Mouse (Mus musculus): Measurements from ENCODE around the gene Itpa. TPM values are rescaled to one million over a fixed set of nuclear protein-coding genes. Genes with fewer than 3 reads are reported as not detected.

The Itpa gene
- polyA plus RNA-seq, 1 experiment from 2014 or later: 112 TPM

DNA sequence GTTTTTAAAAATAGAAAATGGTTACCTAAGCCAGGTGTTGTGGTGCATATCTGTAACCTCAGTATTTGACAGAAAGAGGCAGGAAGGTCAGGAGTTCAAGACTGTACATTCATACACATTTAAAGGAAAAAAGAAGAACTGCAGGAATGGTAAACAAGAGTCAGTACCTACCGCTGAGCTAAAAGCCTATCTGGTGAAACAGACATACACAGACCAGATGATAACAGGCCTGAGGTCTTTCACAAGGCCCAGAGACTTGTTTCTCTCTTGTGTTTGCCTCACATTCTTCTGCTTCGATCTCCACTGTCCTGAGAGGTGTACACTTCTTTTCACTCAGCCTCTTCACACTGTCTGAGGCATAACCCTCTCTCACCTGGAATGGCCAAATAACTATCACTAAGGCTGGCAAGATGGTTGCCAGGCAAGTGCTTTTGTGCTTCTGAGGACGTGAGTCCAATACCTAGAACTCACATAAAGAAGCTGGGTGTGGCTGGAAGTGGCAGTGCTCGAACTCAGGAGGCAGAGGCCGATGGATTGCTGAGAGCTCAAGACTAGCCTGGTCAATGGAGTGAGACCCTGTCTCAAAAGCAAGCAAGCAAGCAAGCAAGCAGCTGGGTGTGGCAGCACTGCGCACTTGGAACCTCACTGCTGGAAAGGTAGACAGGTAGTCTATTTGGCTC is 11.6 kb upstream of the Itpa start:
- DNase-seq (ENCODE audit: low spot score): no peak

DNA sequence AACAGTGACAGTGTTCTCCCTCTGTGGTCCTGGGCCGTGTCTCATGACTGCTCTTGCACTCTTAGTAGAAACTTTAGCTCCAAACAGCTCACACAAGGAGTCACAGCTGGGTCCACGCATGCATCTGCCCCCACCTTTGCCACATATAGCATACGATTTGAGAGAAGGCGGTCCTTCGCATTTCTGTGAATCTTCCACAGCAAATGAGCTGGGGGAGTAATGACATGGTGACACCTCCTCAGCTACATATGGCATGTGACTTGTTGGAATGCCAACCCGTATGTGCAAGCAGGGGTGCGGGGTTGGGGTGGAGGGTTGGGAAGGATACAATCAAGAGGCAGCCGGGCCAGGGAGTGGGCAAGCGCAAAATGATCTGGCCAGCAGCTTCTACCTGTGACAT is 10.9 kb upstream of the Itpa start:
- no peak for DNase-seq (ENCODE audit: low spot score)

DNA sequence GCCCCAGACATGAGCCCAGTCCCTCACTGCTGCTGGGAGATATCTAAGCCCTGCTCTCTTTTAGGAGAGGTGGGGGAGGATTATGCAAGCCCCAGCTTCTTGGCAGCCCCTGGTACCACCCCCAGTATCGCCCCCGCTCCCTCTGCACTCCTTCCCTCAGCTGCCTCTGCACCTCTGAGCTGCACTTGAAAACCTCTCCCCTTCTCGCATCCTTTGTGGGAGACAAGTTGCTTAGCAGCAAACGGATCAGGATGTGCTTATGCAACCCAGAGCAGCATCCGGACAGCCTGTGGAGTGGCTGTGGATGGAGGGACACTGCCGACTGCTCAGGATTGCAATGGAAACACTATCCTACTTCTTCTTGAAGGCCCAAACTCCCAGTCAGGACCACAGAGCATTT is 9.9 kb upstream of the Itpa start:
- no peak for DNase-seq (ENCODE audit: low spot score)

DNA sequence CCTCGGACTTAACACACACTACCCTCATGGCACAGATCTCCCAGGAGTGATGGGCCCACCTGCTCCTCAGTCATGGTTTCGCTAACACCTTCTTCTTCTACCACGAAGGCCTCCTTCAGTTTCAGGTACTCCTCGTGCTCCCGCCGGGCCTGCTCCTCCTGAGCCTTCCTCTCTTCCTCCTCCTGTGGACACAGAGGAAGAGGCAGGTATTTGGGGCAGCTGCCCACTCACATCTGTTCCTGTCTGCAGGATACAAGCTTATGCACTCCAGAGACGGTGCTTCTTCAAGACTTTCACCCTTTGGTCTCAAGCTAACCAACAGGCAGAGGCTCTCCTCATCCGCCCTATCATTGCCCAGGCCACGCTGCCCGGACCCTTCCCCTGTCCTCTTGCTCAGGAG is 8.9 kb upstream of the Itpa start:
- DNase-seq (ENCODE audit: low spot score): no peak

DNA sequence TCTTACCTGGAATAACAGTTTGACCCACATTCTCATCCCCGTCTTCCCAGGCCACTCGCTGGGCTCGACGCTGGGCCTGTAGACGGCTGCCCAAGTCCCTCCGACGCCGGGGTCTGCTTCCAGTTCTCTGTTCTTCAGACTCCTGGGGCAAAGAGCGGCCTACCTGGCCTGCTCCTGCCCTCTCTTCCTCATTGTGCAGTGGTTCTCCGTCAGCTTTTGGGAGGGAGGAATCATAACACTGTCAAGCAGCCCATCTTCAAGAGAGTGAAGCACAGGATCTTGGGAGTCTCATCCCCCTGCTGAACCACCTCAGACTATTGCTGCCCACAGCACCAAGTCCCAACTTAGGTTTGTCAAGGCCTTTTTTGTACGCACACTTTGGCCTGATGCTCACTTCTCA is 4.1 kb upstream of the Itpa start:
- no peak for DNase-seq (ENCODE audit: low spot score)

DNA sequence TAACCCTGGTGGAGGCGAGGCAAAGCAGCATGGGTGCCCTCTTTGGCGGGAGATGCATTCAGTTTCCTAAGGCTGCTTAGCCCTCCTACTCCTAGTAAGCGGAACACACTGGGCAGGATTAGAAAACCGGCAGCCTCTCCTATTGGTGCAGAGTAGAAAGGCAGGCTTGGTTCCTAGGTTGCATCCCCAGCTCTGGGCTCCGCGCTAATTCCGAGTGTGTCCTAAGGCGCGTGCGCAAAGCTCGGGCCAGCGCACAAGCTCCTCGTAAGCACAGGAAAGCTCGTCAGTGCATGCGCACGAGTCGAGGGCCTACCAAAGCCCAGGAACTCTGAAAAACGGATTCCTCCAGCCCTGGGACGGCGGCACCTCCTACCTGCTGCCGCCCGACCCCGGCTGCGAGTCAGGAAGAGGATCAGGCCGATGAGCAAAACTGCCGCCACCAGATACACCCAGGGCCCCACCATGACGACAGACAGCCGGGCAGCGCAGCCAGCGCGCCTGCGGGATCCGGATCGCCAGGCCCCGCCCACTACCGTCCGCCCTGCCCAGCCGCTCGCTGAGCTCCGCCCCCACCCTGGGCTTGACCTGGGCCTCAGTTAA is 3.2 kb upstream of the Itpa start, which contains the start of gene Ddrgk1:
Gene Ddrgk1, minus strand, starts transcription at position 558 of the 600 bp plus-strand sequence.
- DNase-seq (ENCODE audit: low spot score): peak; percentile 89

DNA sequence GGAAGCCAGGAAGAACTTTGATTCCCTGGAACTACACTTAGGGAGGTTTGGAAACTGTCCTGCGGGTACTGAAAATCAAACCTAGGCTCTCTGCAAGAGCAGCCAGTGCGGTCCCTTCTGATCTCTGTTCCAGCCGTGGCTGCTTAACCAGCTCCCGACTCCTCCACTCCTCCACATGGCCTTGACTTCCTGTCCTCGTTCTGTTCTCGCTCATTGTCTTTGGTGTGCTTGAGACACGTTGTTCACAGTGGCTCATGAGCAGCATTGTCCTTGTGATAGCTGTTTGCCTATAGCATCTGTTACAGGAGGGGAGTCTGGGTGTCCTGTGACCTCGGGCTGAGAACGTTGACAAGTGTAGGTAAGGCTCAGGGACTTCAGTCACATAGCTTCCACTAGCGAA is 9.8 kb downstream of the Itpa start:
- DNase-seq (ENCODE audit: low spot score): no peak

DNA sequence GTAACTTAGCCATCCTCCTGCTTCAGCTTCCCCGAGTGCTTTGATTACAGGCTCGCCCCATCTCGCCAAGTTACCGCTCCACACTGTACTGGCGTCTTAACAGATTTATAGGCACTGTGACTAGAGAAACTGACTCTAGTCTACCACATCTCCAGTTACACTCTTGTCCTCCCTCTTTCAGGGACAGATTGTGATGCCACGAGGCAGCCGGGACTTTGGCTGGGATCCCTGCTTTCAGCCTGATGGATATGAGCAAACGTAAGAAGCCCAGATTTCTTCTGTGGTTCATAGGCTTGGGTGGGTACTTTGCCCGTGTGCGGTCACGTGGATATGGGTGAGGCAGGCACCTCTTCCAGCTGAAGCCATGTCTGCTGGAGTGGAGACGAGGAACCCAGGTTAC is 11.7 kb downstream of the Itpa start:
- no peak for DNase-seq (ENCODE audit: low spot score)

DNA sequence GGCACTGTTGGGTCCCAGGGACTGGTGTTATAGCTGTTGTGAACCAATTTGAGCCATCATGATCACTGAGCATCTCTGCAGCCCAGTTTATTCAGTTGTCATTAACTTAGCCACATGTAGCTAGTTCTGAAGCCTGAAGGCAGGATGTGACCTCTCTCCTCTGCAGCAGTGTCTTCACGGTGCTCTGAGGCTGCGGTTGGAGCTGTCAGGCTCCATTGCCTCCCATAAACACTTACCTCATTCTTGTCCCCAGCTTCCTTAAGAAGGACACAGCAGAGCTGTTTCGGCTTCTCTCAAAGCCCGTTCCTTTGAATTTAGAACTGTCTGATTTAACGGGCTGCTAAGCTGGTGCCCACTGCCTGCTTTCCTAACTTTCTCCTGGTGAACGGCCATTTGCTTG is 12.5 kb downstream of the Itpa start:
- DNase-seq (ENCODE audit: low spot score): no peak

DNA sequence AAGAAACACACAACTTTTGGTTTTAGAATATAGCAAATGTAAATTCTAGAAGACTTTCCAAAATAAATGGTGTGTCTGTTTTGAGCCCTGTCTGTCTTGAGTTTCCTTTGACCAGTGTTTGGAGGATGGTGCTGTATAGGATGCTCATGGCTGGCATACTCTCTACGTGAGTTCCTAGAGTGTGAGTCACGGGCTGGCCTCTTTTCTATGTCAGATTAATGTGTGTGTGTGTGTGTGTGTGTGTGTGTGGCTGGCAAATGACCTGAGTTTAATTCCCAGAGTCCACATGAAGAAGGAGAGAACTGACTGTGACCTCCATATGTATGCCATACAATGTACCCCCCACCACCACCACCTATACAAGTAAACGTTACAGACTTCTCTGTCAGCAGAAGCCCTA is 14.1 kb downstream of the Itpa start:
- DNase-seq (ENCODE audit: low spot score): no peak

DNA sequence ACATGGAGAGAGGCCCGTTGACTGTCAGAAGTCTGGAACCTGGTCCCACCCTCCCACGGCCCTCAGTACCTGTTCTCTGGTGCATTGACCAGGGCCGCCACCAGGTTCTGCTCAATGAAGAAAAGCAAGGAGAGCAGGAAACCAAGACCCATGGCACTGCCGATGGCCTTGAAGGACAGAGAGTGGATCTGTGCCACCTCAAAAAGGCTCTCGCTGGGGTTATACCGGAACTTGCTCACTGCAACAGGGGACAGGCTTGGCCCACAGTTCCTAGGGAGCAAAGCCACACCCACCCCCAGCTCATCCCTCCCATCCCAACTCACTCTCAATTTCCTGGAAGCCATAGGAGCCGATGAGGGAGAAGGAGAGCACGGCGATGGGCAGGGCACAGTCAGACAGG is 18.0 kb downstream of the Itpa start:
- no peak for DNase-seq (ENCODE audit: low spot score)

DNA sequence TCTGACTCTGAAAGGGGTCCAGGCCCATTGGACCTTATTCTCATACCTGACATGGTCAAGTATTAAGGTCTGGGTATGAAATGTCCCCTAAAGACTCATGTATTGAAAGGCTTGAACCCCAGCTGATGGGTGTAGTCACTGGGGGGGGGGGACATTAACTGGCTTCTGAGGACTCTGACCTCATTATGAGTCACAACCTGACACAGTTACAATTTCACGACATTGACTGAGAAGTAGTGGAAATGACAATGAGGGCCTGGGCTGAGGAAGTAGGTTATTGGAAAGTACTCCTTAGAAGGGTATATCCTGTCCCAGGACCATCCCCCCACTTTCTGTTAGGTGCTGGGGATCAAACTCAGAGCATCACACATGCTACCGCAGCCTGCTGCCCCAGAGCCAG is 21.6 kb downstream of the Itpa start:
- no peak for DNase-seq (ENCODE audit: low spot score)

DNA sequence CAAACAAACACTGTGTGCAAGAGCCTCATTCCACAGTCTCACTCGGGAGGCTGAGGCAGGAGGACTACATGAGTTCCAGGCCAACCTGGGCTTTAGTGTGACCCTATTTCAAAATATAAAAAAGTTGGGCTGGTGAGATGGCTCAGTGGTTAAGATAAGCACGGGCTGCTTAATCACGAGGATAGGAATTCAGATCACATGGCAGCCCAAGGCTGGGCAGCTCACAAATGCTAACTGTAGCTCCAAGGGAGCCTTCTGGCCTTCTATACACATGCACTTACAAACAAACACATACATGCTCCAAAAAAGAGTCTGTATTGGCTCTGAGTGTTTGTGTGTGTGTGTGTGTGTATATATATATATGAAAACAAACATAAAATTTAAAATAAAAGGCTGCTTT is 26.2 kb downstream of the Itpa start:
- no peak for DNase-seq (ENCODE audit: low spot score)

DNA sequence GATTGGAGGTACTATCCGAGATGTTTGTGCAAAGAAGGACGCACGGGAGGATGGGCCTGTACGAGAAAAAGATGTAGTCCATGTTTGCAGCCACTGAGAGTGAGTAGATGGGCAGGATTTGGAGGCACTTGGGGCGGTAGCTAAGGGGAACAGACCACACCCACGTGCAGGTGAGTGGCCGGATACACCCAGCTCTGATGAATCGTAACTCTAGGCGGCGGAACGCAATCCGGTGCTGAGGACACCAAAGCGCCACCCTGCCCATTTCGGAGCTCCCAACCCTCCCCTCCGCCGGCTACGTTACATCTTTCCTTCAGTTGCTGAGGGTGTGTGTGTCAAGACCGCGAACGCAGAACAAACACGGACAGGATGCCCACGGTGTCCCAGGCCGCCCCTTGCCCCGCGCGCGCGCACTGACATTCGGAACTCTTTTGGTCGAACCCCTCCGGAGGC is 29.3 kb downstream of the Itpa start:
- peak; percentile 41 for DNase-seq (ENCODE audit: low spot score)

DNA sequence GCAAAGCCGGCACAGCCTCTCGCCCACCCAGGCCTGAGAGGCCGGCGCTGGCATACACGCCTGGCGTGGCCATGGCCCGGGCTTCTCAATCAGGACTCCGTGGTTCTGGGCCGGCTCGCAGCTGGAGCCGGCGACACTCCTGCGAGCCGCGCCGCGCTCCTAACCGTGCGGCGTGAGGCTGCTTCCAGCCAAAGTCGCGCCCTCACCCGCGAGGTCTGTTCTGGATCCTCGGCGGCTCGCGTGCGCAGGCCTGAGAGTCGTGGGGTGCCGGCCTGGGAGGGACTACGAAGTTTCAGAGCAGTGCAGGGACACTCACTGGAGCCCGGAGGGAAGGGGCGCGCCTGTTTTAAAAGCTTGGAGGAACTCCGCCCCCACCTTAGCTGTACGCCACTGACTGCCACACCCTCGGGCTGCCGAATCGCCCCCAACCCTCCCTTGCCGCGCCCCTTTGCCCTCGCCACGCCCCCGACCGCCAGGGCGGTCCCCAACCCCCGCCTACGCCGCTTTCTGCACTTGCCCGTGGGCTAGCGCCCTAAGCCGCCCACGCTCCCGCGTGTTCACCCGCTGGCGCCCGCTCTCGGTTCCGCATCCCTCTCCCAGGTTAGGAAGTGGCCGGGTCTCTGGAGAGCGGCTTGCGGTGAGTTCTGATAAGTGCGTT is 29.9 kb downstream of the Itpa start, which contains the start of gene Slc4a11:
Gene Slc4a11, minus strand, starts transcription at position 367 of the 658 bp plus-strand sequence.
- peak; percentile 57 for DNase-seq (ENCODE audit: low spot score)

DNA sequence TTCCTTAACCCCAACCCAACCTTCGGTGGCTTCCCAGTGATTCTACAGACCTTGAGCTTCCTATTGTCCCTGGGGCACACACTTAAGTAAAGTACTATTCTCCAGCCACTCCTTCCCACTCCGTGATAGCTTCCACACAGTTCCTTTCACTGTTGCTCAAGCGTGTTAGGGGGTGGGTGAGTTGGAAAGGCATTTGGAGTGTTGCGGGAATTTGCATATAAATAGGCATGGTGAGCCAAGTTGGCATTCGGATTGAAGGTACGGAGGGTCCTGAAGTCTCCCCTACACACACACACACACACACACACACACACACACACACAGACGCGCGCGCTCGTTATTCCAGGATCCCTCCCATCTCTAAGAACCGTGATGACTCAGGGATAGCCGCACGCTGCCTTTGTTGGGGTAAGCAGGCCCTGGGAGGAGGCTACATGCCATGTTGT is 30.4 kb downstream of the Itpa start:
- DNase-seq (ENCODE audit: low spot score): no peak

DNA sequence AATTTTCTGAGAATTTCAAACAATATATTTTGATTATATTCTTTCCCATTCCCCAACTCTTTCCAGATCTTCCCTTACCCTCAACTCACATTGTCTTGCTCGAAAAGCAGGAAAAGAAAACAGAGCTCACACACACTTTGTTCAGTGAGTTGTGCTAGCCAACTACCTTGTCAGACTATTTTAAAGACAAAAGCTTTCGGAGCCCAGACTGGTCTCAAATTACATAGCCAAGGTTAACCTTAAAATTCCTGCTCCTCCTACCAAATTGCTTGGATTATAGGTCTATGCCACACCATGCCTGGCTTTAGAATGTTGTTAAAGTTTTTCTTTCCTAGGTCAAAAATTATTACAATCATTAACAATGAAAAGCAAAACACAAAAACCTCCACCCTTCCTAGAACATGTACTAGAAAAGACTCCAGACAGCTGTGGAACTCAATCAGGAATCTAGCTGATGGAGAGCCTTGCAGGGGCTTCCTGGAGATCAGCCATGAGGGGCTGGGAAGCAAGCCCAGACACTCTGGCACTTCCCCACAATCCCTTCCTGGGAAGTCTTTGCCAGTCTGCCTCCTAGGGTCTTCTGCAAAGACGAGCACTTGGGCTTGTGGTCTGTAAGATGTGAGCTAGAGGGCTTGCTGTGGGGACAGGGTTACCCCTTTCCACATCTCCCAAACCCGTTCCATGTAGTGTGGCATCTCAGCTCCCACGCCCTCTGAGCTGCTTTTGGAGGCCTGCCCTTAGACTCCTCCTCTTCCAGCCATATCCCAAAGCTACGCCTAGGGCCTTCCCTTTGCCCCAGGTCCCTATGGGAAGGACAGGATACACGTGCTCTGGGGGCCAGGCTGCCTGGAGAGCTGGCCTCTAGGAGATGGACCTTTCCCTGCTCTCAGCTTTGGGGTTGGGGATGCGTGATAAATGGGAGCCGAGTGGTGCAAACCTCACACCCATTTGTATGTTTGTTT is 36.9 kb downstream of the Itpa start:
- DNase-seq (ENCODE audit: low spot score): no peak

DNA sequence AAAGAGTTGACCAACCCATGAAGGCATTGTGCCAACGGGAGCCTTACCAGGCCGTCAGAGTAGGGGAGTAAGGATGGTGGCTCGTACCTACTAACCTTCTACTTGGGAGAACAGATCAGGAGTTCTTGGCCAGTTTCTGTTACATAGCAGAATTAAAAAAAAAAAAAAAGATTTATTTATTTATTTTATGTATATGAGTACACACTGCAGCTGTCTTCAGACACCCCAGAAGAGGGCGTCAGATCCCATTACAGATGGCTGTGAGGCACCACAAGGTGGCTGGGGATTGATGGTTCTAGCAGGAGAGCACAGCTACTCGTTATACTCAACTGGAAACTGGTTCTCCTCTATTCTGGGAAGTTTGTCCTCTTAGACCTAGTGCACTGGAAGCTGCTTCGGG is 37.8 kb downstream of the Itpa start:
- no peak for DNase-seq (ENCODE audit: low spot score)

DNA sequence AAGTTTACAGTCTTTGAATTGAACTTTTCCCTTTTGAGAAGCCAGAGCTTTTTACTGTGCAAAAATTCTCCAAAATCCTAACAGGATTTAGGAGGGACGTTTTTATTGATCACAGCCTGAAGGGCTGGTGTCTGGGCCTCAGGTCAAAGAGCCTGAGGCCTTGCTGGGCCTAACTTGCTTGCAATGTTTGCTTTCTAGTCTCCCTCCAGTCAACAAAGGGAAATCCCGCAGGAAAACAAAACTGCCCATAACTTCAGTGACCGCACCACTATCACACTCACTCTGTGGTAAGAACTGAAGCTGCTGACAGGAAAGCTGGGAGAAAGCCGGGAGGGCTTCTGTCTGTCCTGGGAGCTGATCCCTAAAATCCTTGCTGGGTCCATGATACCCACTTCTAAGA is 39.2 kb downstream of the Itpa start:
- DNase-seq (ENCODE audit: low spot score): no peak

DNA sequence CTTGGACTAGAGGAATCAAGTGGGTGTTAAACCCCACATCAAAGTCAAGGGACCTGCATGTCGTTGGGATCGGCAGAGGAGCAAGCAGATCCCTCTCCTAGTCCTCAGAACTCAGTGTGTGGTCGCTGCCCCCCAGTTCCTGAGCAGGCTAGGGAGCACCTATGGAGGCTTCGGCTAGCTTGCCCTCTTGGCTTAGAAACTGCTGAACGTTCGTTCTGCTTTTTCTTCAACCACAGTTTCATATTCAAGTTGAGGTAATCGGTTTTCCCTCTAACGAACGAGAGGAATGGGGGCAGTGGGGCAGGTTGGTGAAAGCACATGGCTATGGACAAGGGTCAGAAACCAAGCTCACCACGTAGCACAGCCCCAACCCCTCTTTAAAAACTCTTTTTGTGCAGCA is 39.6 kb downstream of the Itpa start:
- DNase-seq (ENCODE audit: low spot score): no peak

DNA sequence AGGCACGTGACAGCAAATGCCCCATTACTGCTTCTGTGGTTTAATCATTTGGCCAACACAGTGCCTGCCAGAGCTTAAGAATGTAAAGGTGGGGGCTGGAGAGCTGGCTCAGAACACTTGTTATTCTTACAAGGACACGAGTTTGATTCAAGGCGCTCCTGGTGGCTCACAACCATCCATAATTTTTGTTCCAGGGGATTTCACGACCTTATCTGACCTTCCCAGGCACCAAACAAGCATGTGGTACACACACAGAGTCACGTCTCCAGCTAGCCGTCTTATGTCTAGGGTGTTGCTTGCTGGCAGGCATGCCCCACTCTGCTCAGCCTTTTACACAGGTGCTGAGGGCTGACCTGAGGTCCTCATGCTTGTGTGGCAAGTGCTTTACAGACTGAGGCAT is 50.5 kb downstream of the Itpa start:
- no peak for DNase-seq (ENCODE audit: low spot score)

DNA sequence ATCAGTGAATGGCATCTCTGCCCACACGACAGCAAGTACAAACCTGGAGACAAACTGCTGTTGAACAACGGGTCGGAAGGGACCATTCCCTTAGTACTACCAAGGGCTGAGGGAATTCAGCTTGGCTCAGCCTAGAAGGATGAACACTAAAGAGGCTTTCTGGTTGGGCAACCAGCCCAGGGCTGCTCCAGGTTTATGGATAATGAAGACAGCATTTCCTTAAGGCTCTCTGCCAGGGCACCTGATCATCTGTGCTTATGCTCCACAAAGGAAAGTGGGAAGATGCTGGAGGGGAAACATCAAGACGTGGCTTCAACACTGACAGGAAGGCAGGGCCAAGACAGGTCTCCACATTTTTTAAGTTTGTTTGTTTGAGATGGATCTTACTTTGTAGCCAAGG is 57.0 kb downstream of the Itpa start:
- no peak for DNase-seq (ENCODE audit: low spot score)
